Mouse (Mus musculus) fat pad, adult 2 months (tissue): ENCODE data around the gene Pold2.

Source experiments
- DNase-seq: peaks from one replicate; pipeline ENCODE4 v3.0.0-alpha.2; 2011; ENCODE audit warnings: low read depth, low spot score; ENCODE audit errors: extremely low read depth

The Pold2 gene

DNA sequence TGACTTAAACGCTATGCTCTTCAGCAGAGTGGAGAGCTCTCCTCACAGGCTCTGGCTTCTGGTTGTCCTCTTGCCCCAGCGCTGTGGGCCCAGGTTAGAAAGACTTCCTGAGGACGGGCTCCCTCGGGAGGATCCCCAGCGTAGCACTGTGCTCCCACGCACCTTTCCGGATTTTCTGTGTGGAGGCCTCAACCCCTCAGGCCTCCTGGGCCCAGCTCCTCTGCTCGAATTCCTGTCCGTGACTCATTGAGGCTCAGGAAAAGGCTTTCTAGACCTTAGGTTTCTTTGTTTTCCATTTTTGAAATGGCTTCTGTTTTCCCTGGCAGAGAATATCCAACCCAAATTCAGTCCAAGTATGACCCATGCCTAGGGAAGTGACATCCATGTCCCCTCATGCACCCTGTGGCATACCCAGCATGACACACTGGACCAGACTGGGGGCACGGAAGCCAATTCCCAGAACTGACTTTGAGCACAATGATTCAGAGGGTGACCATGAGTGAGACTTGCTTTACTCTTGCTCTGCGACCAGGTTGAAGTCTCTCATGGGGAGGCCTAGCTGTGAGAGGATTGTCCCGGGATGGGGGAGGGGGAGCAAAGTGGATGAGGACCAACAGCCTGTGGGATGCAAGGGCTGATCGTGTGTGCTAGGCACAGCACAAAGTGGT, 18.1 kb downstream of the Pold2 start:
- DNase-seq = no peak

DNA sequence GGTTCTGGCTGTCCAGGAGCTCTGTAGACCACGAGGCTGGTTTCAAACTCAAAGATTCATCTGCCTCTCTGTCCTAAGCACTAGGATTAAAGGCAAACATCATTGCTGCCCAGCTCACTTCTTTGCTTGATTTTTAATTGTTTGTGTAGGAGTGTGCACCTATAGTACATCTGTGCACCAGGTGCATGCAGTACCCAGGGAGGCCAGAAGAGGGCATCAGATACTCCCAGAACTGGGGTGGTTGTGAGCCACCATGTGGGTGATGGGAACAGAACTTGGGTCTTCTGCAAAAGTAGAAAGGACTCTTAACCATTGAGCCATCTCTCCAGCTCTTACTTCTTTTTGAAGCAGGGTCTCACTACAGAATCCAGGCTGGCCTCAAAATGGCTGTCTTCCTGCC, 19.4 kb downstream of the Pold2 start:
- no peak for DNase-seq

DNA sequence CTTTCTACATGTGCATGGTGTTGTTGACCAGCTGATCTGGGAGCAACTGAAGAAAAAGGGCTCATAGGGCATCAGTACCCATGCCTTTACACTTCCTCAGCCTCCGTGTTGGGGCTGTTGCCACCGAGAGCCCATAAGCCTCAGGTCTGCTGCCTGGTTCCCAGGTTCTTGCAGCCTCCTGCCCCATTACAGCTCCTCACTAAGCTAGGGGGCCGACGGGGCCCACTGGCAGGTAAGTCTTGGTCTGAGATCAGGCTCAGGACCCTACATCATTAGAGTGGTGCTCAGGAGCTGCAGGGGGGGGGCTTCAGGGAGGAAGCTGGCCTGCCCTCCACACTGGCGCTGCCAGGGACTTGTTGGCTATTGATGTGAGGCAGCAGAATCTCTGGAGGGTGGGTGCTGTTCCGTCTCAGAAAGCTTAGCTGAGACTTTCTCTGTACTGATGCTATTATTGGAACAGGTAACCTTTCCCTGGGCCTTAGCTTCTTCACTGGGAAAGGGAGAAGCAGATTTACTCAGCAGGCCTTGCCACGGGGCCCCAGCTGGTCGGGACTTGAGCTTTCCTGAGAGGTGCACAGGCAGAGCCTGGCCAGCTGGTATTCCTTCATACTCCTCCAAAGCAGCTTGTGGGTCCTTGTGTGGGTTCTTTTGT, 21.5 kb downstream of the Pold2 start:
- DNase-seq = no peak

DNA sequence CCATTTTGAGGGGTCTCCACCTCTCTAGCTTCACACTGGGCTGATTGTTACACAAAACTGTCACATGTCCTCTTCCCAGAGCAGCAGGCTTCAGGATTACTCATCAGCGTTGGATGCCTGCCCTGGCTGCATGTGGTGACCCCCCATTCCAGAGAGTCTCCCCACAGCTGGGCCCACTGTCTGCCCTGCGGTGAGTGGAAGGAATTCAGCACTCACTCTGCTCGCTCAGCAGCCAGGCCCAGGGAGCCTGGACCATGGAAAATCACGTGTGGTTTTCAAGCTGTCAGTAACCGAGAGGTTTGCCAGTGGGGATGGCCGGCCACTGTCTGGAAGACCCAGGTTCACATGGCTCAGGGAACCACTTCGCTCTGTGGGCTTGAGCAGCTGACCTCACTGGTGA, 22.2 kb downstream of the Pold2 start:
- no peak for DNase-seq

DNA sequence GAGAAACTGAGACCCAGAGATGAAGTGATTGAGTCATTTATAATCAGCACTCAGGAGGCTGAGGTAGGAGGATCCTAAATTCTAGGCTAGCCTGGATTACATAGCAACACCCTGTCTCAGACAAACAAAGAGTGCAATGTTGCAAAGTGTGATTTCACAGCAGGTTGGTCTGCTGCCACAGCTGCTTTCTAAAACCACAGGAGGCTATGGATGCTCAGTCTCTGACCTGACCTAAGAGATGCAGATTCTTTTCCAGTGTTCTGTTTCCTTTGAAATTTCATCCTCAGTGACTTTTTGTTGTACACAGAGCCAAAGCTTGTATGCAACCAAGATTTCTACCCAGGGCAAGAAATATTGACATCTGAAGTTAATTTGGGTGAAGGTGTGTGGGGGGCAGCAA, 22.6 kb downstream of the Pold2 start:
- no peak for DNase-seq

DNA sequence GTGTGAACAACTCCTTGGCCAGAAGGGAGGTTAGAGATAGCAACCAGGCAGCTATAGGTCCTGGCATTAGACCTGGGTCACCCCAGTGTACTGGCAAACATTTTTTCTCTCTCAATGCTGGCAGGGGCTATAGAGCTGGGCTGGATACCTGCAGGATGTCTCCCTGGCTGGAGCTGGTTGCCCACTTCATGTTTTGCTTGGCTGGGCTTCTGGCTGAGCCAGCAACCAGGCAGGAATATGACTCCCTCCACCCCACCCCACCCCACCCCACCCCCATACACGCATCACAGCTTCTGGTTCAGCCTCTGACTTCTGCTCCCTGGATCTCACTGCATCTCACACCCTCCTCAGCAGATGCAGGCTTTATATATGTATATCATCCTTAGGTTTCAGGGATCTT, 25.8 kb downstream of the Pold2 start:
- no peak for DNase-seq

DNA sequence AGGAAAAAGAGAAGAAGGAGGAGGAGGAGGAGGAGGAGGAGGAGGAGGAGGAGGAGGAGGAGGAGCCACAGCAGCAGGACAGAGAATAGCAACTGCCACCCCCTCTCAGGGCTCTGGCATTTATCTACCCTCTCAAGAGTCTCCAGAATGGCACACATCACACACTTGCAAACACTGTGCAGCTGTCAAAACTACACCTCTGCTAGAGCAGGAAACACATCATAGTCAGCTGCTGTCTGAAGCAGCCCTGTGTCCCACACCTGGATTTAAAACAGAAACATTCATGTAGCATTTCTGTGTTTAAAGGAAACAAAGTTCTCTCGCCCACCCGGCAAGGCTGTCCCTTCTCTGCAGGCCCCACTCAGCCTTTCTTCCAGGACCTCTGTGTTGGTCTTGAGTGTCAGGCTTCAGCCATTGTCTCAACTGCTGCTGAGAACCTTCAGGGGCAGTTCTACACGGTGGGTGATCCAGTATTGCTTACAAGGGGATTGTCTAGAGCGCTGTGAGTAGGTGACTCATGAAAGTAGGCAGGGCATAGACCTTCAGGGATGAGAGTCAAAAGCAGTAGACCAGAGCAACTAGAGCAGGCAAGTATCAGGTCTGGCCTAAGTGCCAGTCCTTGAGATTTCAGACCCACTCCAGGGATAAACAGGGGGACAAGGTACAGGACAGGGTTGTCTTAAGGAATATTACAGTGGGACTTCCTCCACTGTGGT, 26.9 kb downstream of the Pold2 start:
- no peak for DNase-seq

DNA sequence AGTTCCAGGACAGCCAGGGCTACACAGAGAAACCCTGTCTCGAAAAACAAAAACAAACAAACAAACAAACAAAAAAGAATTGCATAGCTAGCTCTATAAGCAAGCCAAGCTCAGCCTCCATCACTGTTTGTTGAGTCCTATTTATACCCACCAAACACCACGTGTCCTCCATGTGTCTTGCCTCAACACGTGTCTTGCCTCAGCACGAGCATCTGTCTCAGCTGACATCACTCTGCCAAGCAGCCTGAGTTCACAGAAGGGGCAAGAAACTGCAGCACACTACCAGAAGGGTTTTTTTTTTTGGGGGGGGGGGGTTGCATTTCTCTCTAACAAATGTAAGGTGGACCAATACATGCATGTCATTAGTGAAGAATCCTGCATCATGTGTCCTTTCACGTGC, 27.6 kb downstream of the Pold2 start:
- DNase-seq = no peak

DNA sequence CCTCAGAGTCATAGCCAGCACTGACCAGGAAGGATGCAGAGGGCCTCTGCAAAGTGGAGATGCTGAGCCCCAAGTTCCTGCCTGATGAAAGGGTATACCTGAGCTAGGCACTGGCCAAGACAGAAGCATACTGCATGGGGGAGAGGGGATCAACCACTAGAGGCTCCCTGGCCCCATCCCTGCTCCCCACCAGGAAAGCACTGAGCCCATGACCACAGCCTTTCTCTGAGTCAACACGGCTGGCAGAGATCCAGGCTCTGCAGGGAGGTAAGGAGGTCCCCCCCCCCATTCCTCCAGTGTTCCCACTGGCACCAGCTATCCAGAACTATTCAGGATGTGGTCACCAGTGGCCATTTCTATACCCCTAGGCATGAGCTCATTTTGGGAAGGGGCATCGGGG, 28.8 kb downstream of the Pold2 start:
- no peak for DNase-seq

DNA sequence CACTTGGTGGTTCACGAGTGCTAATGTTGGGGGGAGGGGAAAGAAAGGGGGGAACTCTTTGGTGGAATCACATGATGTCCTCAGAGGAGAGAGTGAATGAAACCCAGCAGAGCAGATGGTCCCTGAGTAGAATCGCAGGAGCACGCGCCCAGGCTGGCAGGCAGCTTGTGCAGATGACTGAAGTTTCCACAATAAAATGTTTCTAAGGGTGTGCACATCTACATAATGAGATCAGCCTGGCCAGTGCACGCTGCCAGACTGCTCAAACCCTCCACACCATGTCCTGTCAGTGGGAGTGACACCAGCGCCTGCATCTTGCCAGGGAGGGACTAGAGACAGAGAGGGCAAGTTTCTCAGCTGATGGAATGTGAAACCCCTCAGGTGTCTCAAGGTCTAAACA, 29.4 kb downstream of the Pold2 start:
- DNase-seq = peak; percentile 28

DNA sequence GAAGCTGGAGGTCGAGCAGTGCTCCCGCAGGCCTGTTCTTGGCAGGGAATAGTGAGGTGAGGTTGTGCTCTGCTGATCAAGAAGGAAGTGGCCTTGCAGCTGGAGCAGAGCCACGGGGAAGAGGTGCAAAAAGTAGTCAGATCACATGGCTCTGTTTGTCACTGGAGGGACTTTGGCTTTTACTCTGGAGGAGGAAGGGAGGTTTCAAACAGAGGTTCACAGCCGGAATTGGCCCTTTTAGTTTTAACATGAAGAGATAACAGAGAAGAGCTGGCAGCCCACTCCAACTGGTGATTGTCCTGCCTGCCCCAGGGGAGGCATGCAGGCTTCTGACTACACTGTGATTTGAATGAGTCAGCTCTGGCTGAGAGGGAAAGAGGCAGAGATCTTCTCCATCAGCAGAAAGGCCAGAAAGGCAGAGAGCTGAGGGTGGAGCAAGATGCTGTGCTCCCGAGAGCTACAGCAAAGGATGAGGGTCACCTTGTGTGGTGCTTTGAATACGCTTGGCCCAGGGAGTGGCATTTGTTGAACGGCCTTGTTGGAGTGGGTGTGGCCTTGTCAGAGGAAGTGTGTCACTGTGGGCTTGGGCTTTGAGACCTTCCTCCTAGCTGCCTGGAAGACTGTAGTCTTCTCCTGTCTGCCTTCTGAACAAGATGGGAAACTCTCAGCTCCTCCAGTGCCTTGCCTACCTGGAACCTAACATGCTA, 31.3 kb downstream of the Pold2 start:
- DNase-seq = peak; percentile 37

DNA sequence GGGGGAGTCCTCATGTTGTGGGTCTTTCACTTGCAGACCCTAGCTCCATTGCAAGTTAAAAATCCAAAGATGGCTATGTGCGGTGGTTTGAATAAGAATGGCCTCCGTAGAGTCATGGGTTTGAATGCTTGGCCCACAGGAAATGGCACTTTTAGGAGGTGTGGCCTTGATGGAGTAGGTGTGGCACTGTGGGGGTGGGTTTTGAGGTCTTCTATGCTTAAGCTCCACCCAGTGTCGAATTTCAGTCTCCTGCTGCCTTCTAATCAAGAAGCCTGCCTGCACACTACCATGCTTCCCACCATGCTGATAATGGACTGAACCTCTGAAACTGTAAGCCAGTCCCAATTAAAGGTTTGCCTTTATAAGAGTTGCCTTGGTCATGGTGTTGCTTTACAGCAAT, 35.0 kb downstream of the Pold2 start:
- no peak for DNase-seq

DNA sequence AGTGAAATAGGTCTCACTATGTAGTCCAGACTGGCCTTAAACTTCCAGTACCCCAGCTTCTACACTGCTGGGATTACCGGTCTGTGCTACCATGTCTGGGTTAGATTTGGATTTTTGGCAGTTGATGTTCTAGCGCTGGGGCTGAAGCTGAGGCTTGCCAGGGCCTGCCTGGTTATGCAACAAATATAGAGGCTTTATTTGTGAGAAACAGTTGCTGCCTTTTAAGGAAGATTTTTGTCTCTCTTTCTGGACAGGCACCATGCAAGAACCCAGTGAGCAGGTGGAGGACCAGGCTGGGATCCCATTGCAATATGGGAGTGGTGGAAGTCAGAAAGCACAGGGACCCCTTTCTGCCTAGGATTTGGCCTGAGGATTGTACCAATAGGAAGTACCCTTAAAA, 36.3 kb downstream of the Pold2 start:
- DNase-seq = peak; percentile 56

DNA sequence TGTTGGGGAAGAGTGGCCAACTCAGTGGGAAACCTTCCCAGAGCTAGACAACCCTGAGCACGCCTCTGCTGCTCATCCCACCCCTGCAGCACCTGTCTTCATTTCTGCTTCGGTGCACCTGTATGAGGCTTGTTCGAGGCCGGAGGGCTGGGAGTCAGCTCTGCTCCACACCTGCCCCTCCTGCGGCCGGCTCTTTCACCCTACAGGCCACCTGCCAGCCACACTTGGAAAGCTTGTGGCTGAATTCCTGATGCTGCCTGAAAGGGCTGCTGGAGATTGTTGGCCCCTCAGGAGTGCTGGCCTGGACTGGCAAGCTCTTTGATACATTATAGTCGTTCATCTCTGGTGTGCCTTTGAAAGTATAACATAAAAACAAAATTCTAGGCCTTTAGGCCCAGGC, 37.7 kb downstream of the Pold2 start:
- DNase-seq = no peak

DNA sequence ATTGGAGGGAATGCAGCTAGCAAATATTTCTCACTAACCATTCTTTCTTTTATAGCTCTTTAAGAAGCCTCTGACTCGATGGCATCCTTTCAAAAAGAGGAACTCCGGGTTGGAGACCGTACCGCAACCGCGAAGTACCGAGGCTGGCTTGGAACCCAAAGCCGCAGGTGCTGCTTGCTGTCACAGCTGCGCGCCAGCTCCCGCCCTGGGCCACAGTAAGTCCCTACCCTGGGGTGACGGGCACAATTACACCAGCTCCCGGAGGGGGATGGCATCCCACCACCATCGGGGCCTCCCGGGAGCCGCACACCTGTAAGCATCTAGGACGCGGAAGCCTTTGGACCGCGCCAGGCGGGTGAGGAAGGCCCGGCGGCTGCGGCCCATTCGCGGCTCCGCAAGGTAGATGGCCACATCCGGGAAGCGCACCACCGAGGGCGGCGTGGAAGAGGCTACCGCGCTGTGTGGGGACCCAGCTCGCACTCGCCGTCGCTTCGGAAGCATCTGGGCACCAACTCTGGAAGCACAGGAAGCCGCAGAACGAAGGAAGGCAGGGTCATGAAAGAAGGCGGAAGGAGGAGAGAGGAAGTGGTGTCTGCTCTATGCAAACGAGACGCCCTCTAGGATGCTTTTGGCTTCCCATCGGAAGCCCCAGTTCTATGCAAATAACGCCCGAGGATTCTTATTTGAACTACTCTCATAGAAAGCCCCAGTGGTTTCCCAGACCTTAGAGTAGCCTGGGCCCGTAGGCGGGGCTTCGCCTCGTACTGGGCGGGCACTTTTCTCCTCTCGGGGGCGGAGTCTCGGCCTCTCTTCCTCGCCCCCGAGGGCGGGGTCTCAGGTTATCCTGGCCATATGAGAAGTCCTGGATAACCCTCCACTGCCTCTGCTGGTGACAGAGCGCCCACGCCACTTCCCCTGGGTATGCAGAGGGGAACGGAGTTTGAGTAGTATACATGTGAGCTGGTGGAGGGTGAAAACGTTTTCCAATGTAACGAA, 40.5 kb downstream of the Pold2 start, which contains the start of gene Polm:
Gene Polm (minus strand): TSS at position 766 of the 996 bp plus-strand sequence.
- DNase-seq = peak; percentile 37

DNA sequence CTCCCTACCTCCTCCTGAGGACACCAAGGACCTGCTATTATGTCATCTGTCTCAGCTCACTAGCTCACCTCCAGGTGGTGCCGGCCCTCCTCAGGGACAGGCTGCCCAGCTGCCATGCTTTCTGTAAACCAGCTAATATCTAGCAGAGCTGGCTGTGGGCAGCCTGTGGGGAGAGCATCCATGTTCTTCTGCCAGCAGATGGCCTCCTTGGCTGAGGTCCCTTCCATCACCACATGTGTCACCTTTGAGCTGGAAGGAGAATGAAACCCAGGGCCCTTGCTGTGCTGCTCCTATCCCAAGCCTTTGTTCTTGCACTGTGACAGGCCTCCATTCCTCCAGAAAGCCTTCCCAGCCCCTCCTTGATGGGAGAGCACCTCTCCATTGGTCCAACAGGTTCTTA, 42.0 kb downstream of the Pold2 start:
- DNase-seq = no peak

DNA sequence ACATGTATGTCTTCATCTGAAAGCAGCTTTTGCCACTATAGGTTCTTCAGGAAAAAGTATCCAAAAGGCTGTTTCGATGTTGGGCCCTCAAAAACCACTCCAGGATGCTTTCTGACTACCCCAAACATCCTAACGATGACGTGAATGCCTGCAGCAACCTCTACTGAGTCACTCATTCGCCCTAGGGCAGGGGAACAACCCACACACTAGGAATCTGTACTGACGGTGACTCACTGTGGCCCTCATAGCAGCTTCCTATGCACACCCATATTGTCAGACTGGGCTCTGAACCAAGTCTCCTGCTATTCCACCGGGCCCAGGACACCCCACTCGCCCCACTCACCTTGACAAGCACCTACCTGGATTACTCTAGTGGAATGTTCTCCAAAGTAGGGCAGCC, 43.0 kb downstream of the Pold2 start:
- no peak for DNase-seq

DNA sequence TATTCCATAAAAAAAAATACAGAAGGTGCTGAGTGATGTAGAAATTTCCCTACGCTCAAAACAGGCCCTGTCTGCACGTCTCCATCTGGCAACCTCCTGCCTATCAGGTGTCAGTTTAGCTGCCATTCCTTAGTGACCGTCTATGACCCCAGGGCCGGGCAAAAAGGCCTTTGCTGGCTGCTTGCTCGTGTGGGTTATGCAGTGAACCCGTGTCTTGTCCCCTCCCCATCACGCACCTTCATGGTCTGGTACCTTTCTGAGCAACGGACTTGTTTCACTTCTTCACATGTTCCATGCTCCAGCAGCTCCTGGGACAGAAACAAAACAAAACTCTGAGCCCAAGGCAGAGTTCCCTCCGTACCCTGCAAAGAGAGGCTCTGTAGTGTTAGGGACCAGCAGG, 43.6 kb downstream of the Pold2 start:
- no peak for DNase-seq

DNA sequence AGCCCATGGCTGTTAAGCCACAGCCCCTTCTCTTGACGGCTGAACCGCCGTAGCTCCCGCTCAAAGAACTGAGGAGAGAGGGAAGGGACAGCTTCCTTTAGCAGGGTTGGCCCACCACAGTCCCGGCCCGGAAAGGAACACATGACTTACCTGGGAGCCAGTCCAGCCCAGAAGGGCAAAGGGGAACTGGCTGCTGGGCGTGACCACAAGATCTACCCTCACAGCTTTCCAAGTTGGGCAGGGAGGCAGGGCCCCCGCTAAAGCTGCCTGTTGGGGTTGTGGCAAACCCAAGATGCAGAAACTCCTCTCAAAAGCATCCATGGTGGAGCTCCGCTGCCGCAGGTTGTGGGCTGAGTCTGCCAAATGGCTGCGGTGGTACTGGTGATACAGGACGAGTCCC, 48.8 kb downstream of the Pold2 start:
- DNase-seq = no peak

DNA sequence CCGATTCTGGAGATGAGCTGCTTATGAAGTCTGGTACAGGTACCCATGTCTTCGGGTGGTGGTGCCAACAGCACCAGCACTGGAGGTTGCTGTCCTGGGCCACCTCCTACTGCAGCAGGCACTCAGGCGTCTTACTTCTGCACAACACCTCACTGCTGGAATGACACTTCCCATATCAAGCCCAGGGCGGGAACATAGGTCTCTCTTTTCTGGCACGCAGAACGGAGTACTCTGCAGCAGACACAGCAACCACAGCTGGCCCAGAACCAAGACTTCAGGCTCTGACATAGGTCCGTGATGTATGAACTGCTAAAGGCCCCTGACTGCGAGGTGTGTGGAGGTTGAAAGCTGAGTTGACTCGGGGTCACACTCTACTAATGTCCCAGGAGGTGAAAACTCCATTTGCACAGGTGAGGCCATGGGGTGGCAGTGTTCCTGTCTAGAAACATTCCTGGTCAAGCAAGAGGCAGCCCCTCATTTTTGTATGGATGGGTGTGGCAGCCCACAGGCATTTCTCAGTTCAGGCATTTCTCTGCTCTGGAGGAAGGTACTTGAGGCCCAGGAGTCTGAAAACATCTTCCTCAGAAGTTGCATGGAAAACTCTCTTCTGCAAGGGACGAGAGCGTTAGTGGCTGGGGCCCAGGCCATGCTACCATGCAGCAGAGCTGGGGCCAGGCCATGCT, 49.4 kb downstream of the Pold2 start:
- DNase-seq = no peak
